Mouse (Mus musculus) thymus, postnatal 10 days (tissue): ENCODE data around the gene Gpr18.
A peak's percentile ranks its signal among the peaks of the same experiment; 100 is the strongest.
"Not testable (repeated sequence)": the region's sequence is repeated elsewhere in the genome, so short reads cannot be mapped to it uniquely, and the experiment has no call there.

Source experiments
- DNase-seq, 2 experiments: peaks; one replicate each; pipeline ENCODE4 v3.0.0; 2021; ENCODE audit warnings: low spot score in 2 of 2

The Gpr18 gene

DNA sequence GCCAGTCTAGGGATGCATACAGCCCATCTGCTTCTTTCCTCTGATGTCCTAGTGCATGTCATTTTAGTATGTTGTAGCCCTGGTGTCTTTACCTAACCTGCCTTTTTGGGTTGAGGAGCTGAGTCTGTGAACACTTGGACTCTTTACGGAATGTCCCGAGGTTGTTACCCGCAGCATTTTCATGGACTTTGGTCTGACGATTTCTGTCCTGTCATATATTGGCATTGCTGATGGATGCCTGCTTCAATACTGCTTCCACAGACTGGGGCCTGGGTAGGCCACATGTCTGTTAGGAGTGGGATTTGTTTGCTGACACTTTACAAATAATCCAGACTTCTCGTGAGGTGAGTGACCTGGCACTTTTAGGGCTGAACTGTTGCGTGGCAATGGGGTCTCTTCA lies 21.8 kb downstream of the Gpr18 start:
- no peak for DNase-seq

DNA sequence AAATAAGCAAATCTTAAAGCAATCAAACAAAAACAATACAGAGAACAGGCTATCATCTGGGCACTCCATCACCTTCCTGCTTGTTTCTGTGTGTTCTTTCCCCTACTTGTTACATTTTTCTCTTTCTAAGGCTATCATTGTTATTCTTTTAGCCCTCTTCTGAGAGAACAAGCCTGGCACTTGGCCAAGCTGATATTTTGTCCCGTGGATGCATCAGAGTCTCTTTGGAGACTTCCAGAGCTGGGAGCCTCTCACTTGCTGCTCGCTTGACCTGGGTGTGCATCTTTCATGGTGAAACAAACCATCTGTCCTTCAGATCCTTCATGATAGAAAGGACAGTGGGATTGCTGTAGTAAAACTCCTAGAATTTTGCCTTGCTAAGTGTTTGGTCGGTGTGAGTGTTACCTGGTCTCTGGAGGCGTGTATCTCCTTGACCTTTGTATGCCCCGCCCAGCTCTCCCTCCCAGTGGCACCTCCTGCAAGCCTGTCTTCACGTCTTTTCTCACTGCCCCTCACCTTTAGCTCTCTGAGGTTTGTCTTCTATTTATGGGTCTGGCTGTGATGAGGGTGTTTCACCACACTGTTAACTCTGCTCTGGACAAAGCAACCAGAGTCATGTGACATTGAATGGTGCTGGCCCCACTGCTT lies 31.3 kb downstream of the Gpr18 start:
- DNase-seq: no peak

DNA sequence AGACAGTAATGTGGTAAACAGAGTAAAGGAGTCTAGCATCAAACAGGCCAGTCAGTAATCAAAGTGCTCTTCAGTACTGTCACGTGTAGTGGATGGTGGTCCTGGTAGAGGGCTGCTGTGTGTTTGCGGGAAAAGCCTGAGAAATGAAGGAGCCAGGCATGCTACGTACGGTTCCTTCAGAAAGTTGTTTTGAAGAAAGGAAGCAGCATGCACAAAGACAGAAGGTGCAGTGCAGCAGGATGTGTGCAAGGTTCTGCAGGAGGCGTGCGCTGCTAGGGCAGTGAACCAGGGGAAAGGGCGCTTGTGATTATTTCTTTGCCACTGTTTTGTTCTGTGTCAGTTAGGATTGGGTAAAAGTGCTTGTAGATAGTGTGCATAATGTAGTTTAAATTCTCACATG lies 34.4 kb downstream of the Gpr18 start:
- peak; percentile 46 to 50 for DNase-seq

DNA sequence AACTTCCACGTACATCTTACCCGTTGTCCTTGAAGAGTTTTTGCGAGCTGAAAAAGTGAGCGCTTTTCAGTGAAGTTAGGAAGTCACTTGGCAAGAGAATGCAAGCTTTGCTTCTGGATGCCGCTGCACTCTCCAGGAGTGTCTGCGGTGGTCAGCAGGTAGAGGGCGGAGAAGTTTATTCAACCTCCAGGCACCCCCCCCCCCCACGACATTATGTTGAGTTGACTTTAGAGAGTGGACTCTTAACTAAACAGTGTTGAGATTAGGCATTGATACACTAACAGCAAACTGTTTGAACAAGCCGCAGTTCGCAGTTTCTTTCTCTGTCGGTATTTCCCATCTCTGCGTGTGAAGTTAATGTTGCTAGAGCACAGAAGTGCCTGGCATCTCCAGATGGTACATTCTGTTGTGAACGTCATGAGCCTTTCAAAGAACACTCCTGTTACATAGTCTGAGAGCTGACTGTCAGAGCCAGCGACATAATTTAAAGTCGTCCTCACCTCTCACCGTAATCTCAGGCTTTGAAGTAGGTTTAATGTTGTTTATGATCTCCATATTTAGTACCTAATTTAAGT lies 36.2 kb downstream of the Gpr18 start:
- DNase-seq: peak; percentile 34 to 51

DNA sequence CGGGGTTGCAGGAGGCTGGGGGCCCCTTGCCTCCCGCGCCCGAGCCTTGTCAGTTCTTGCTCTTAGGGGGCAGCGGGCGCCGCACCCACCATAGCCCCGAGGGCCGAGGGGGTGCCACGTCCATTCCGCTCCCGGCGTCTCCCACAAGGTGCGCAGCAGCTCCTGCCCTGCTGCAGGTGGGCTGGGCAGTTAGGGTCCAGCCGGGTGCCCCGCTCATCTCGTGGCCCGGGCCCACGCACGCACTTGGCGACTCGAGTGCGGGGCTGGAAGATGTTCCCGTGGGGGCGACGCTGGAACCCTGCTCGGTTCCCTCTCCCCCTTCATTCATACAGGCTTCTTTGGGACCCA lies 36.7 kb downstream of the Gpr18 start:
- no peak for DNase-seq

DNA sequence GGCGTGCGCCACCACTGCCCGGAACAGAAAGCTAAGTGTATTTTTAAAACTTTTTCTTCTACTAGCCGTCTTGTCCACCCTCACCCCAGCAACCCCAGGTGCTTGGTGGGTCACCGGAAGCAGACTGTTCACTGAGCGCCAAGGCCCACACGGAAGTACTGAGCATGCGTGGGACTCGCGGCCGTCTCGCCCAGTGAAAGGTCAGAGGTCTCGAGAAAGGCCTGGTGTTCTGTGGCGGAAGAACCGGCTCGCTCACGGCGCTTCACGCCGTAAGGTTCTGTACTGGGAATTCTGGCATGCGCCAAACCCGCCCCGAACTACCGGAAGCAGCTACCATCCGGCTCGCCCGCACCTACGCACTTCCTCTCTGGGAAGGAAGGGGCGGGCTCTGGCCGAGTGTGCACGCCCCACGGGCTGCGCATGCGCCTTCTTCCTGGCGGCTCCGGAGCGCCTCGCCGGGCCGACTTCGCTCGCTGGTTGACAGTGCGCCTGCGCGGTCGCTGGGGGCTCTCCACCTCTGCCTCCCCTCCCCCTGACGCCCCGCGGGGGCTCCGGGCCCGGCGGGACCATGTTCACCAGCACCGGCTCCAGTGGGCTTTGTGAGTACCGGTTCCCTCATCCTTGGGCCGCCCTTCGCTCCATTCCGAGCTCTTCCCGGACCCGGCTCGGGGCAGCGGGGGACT lies 37.3 kb downstream of the Gpr18 start, which contains the start of gene Ubac2:
Gene Ubac2, plus strand, starts transcription at position 445 of the 683 bp plus-strand sequence.
- peak; percentile 96 to 100 for DNase-seq

DNA sequence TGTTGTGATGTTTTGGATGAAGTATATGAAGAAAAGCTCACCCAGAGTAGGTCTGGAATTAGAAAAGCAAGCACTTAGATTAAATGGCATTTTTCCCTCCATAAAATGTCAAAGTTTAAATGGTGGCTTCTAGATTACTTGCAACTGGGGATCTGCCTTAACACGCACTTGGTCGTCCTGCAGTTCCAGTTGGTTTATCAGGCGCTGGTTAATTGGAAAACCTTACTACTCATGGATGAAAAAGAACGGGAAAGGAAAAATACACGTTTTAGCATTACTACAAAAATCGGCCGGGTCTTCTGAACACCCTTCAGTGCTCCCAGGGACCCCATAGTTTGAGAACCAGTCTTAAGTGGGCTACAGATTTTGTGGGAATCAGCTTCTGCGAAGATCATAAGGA lies 37.9 kb downstream of the Gpr18 start:
- DNase-seq: no peak

DNA sequence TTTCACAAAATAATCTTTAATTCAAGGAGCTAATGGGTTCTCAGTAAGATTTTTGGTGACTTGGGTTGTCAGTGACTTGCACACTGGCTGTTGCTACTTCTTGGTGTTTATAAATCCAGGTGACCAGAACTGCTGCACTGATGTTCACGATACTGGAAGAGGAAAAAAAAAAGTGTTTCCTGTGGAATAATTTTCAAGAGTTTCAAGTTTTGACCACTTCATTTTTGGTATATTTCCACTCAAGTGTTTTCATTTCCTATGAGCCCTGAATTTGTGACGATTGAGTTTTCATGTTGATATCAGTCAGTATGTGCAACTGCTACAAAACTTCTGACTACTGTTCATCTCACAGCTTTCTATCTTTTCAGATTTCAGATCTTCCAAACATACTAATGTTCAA lies 38.7 kb downstream of the Gpr18 start:
- no peak for DNase-seq

DNA sequence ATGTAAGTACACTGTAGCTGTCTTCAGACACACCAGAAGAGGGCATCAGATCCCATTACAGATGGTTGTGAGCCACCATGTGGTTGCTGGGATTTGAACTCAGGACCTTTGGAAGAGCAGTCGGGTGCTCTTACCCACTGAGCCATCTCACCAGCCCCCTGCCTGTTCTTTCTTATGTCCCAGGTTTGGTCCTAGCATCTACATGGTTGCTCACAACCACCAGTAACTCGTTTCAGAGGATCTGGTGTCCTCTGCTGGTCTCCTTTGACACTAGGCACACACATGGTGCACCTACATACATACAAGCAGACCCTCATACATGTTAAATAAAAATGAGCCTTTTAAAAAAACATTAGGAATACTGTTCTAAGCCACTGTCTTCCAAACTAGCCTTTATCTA lies 39.4 kb downstream of the Gpr18 start:
- not testable (repeated sequence) for DNase-seq

DNA sequence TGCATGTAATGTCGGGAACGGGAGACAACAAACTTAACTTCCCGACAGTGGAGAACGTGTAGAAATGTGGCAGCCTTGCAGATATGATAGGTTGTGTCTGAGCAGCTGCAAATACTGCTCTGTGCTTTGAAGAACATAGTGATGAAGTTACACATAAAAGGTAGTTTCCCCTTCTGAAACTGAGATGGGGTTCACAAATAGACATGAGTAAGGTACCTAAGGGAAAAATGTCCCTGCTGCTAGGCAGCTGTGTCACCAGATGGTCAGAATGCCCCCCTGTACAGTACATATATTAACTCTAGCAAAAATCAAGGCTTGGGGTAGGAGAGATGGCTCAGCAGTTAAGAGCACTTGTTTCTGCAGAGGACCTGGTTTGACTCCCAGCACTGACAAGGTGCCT lies 41.9 kb downstream of the Gpr18 start:
- no peak for DNase-seq

DNA sequence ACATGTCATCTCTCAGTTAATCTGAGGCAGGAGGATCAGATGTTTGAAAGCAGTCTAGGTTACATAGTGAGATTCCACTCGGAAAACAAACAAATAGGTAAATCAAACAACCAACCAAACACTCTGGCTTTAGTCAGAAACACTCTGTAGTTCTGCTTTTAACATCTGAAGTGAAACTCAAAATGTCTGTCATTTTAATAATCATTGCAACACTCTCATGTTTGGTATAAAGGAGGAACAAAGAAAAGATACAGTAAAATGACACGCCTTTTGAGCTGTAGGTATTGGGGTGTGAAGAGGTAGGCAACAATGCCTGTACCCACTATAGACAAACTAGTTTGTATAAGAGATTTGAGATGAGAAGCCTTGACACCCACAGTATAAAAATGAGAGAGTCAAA lies 42.4 kb downstream of the Gpr18 start:
- no peak for DNase-seq

DNA sequence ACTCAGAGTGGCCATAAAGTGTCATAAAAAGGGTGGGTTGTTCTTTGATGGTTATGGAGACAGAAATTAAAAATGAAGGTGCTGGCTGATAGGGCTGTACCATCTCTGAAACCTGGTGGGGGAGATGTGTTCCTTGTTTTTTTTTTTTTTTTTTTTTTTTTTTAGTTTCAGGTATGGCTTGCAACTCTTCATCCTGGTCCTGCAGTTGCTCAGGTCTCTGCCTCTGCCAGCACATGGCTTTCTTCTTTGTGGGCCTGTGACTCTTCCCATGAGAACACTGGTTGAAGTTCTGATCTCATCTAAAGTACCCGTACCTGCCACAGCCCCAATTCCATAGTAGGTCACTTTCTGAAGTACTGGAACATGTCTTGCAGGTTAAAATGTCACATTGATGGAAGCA lies 42.8 kb downstream of the Gpr18 start:
- no peak for DNase-seq

DNA sequence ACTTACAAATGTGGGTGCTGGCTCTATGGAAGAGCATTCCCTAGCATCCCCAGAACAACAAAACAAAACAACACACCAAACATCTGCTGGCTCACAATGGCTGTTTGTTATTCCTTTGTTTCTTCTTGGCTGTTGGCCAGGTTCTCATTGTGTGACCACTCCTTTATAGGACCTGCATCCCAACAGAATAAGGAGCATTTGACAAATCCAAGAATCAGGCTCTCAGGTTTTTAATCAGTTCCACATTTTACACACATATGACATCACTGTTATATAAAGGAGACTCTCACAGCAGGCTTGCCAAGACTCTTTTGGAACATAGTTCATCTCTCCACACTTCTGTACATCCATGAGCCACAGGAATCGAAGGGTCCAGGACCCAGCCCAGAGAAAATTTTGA lies 46.5 kb downstream of the Gpr18 start:
- DNase-seq: no peak

DNA sequence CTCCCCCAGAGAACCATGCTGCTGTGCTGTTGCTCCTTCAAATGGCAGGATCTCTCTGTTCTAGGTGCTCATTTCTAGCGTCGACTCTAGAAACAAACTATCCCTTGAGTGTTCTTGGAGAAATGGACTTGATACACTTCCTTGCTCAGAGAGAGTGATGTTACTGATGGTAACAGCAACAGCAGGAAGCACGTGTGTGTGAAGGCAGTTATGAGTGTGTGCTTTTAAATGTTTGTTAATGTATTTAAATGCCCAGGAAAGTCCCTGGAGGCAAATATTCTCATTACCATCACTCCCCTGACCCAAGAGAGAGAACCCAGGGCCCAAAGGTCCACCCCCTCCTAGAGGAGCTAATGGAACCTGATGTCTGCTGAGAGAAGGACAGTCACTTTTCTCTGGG lies 49.0 kb downstream of the Gpr18 start:
- DNase-seq: no peak

DNA sequence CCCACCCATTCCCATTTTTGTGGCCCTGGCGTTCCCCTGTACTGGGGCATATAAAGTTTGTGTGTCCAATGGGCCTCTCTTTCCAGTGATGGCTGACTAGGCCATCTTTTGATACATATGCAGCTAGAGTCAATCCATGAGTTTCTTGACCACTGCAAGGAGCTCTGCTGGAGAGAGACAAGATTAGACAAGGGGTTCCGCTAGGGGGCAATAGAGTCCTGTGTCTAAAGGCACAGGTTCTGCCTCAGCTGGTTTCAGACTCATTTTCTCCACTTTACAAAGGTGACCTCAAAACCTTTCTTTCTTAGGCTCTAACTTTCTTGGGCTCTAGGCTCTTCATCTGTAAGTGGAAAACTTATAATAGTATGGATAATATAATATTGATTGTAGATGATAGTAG lies 50.4 kb downstream of the Gpr18 start:
- DNase-seq: peak; percentile 59 to 90
